Mouse (Mus musculus): ENCODE data around the gene Phactr4. TPM values are rescaled to one million over a fixed set of nuclear protein-coding genes. Genes with fewer than 3 reads are reported as not detected.

Gene Phactr4
- polyA plus RNA-seq, 1 experiment from 2014 or later = 11.1 TPM

GRCm38 (mm10) chr4:132369953-132370750 lies 52.1 kb downstream of the Phactr4 start:
- 76% methylated on average over 8 of the region's 8 CpGs for WGBS

GRCm38 (mm10) chr4:132367480-132368201 lies 54.6 kb downstream of the Phactr4 start:
- H3K4me2 ChIP-seq (ENCODE audit: low read length) = no peak overlapping the region
- WGBS = 92% methylated on average over 18 of the region's 18 CpGs
- no peak overlapping the region for H3K27ac ChIP-seq (replicated peaks; ENCODE audit: low read depth, low read length)
- H3K36me3 ChIP-seq (ENCODE audit: control insufficient read depth, insufficient read depth, low read length) = peaks cover 76% of the 10 kb centered on the region
- ATAC-seq (ENCODE audit: low FRiP score, low TSS enrichment) (no peak), DNase-seq (no peak)
- H3K9me3 ChIP-seq (ENCODE audit: control insufficient read depth, low read length) = no peaks in the 10 kb centered on the region
- H3K9ac ChIP-seq (replicated peaks; ENCODE audit: low read length) = no peak overlapping the region
- no peaks in the 10 kb centered on the region for H3K4me1 ChIP-seq (ENCODE audit: control insufficient read depth, insufficient read depth, low read length)
- no peak overlapping the region for H3K4me3 ChIP-seq (replicated peaks; ENCODE audit: low read depth, low read length)
- no peaks in the 10 kb centered on the region for H3K27me3 ChIP-seq (ENCODE audit: control insufficient read depth, insufficient read depth, low read length)

More at GRCm38 (mm10) chr4:132369953-132370750, 52.1 kb downstream of the Phactr4 start:
- Histone ChIP-seq H3K27ac (replicated peaks; ENCODE audit: low read depth, low read length) (no peak overlapping the region), H3K4me3 (replicated peaks; ENCODE audit: low read depth, low read length) (no peak overlapping the region), H3K4me2 (ENCODE audit: low read length) (no peak overlapping the region), H3K9ac (replicated peaks; ENCODE audit: low read length) (no peak overlapping the region), H3K27me3 (ENCODE audit: control insufficient read depth, insufficient read depth, low read length) (no peaks in the 10 kb centered on the region), H3K4me1 (ENCODE audit: control insufficient read depth, insufficient read depth, low read length) (no peaks in the 10 kb centered on the region), H3K36me3 (ENCODE audit: control insufficient read depth, insufficient read depth, low read length) (peaks cover 68% of the 10 kb centered on the region), H3K9me3 (ENCODE audit: control insufficient read depth, low read length) (no peaks in the 10 kb centered on the region)
- DNase-seq (no peak), ATAC-seq (ENCODE audit: low FRiP score, low TSS enrichment) (no peak)

- DNase-seq (no peak), ATAC-seq (ENCODE audit: low FRiP score, low TSS enrichment) (no peak)
- H3K4me1 ChIP-seq (ENCODE audit: control insufficient read depth, insufficient read depth, low read length) = no peaks in the 10 kb centered on the region
- H3K27ac ChIP-seq (replicated peaks; ENCODE audit: low read depth, low read length) = no peak overlapping the region
- H3K27me3 ChIP-seq (ENCODE audit: control insufficient read depth, insufficient read depth, low read length) = no peaks in the 10 kb centered on the region
- H3K9me3 ChIP-seq (ENCODE audit: control insufficient read depth, low read length) = no peaks in the 10 kb centered on the region
- no peak overlapping the region for H3K4me3 ChIP-seq (replicated peaks; ENCODE audit: low read depth, low read length)
- H3K4me2 ChIP-seq (ENCODE audit: low read length) = no peak overlapping the region
- peaks cover 73% of the 10 kb centered on the region for H3K36me3 ChIP-seq (ENCODE audit: control insufficient read depth, insufficient read depth, low read length)
- WGBS = 86% methylated on average over 13 of the region's 13 CpGs
- H3K9ac ChIP-seq (replicated peaks; ENCODE audit: low read length) = no peak overlapping the region
Observed at GRCm38 (mm10) chr4:132365450-132366060, 56.7 kb downstream of the Phactr4 start.

- H3K36me3 ChIP-seq (ENCODE audit: control insufficient read depth, insufficient read depth, low read length) = peaks cover 75% of the 10 kb centered on the region
Observed at GRCm38 (mm10) chr4:132363487-132363886, 58.8 kb downstream of the Phactr4 start.

GRCm38 (mm10) chr4:132359510-132359909 lies 62.8 kb downstream of the Phactr4 start:
- ATAC-seq (ENCODE audit: low FRiP score, low TSS enrichment) = no peak
- peaks cover 60% of the 10 kb centered on the region for H3K36me3 ChIP-seq (ENCODE audit: control insufficient read depth, insufficient read depth, low read length)
- no peaks in the 10 kb centered on the region for H3K27me3 ChIP-seq (ENCODE audit: control insufficient read depth, insufficient read depth, low read length)
- H3K4me2 ChIP-seq (ENCODE audit: low read length) = no peak overlapping the region
- no peak for DNase-seq
- H3K4me1 ChIP-seq (ENCODE audit: control insufficient read depth, insufficient read depth, low read length) = no peaks in the 10 kb centered on the region
- no peaks in the 10 kb centered on the region for H3K9me3 ChIP-seq (ENCODE audit: control insufficient read depth, low read length)
- 95% methylated on average over 4 of the region's 4 CpGs for WGBS
- H3K9ac ChIP-seq (replicated peaks; ENCODE audit: low read length) = no peak overlapping the region
- no peak overlapping the region for H3K4me3 ChIP-seq (replicated peaks; ENCODE audit: low read depth, low read length)
- H3K27ac ChIP-seq (replicated peaks; ENCODE audit: low read depth, low read length) = no peak overlapping the region

More at GRCm38 (mm10) chr4:132363487-132363886, 58.8 kb downstream of the Phactr4 start:
- ATAC-seq (ENCODE audit: low FRiP score, low TSS enrichment) = no peak
- H3K4me1 ChIP-seq (ENCODE audit: control insufficient read depth, insufficient read depth, low read length) = no peaks in the 10 kb centered on the region
- H3K27ac ChIP-seq (replicated peaks; ENCODE audit: low read depth, low read length) = no peak overlapping the region
- 98% methylated on average over 11 of the region's 11 CpGs for WGBS
- no peak for DNase-seq
- no peak overlapping the region for H3K4me2 ChIP-seq (ENCODE audit: low read length)
- no peak overlapping the region for H3K4me3 ChIP-seq (replicated peaks; ENCODE audit: low read depth, low read length)
- H3K9me3 ChIP-seq (ENCODE audit: control insufficient read depth, low read length) = no peaks in the 10 kb centered on the region
- H3K9ac ChIP-seq (replicated peaks; ENCODE audit: low read length) = no peak overlapping the region
- no peaks in the 10 kb centered on the region for H3K27me3 ChIP-seq (ENCODE audit: control insufficient read depth, insufficient read depth, low read length)

GRCm38 (mm10) chr4:132356170-132356569 lies 66.1 kb downstream of the Phactr4 start:
- H3K4me1 ChIP-seq (ENCODE audit: control insufficient read depth, insufficient read depth, low read length) = peaks cover 10% of the 10 kb centered on the region; the same call in 1 of the 2 replicates
- no peak overlapping the region for H3K9ac ChIP-seq (replicated peaks; ENCODE audit: low read length)
- H3K4me3 ChIP-seq (replicated peaks; ENCODE audit: low read depth, low read length) = no peak overlapping the region
- H3K9me3 ChIP-seq (ENCODE audit: control insufficient read depth, low read length) = no peaks in the 10 kb centered on the region
- DNase-seq (no peak), ATAC-seq (ENCODE audit: low FRiP score, low TSS enrichment) (no peak)
- no peak overlapping the region for H3K4me2 ChIP-seq (ENCODE audit: low read length)
- 38% methylated on average over 12 of the region's 12 CpGs for WGBS
- H3K27ac ChIP-seq (replicated peaks; ENCODE audit: low read depth, low read length) = no peak overlapping the region
- H3K36me3 ChIP-seq (ENCODE audit: control insufficient read depth, insufficient read depth, low read length) = peaks cover 42% of the 10 kb centered on the region
- H3K27me3 ChIP-seq (ENCODE audit: control insufficient read depth, insufficient read depth, low read length) = no peaks in the 10 kb centered on the region

- no peak for ATAC-seq (ENCODE audit: low FRiP score, low TSS enrichment)
- Histone ChIP-seq H3K36me3 (ENCODE audit: control insufficient read depth, insufficient read depth, low read length) (peaks cover 39% of the 10 kb centered on the region), H3K4me2 (ENCODE audit: low read length) (no peak overlapping the region), H3K9ac (replicated peaks; ENCODE audit: low read length) (no peak overlapping the region), H3K27me3 (ENCODE audit: control insufficient read depth, insufficient read depth, low read length) (no peaks in the 10 kb centered on the region), H3K27ac (replicated peaks; ENCODE audit: low read depth, low read length) (no peak overlapping the region), H3K4me1 (ENCODE audit: control insufficient read depth, insufficient read depth, low read length) (peaks cover 10% of the 10 kb centered on the region; the same call in 1 of the 2 replicates), H3K9me3 (ENCODE audit: control insufficient read depth, low read length) (no peaks in the 10 kb centered on the region), H3K4me3 (replicated peaks; ENCODE audit: low read depth, low read length) (no peak overlapping the region)
- DNase-seq = no peak
- 91% methylated on average over 3 of the region's 3 CpGs for WGBS
Observed at GRCm38 (mm10) chr4:132355403-132355802, 66.9 kb downstream of the Phactr4 start.

- ATAC-seq (ENCODE audit: low FRiP score, low TSS enrichment) (no peak), DNase-seq (no peak)
- Histone ChIP-seq H3K27ac (replicated peaks; ENCODE audit: low read depth, low read length) (no peak overlapping the region), H3K27me3 (ENCODE audit: control insufficient read depth, insufficient read depth, low read length) (no peaks in the 10 kb centered on the region), H3K4me2 (ENCODE audit: low read length) (no peak overlapping the region), H3K9ac (replicated peaks; ENCODE audit: low read length) (no peak overlapping the region), H3K4me1 (ENCODE audit: control insufficient read depth, insufficient read depth, low read length) (peaks cover 10% of the 10 kb centered on the region; the same call in 1 of the 2 replicates), H3K36me3 (ENCODE audit: control insufficient read depth, insufficient read depth, low read length) (peaks cover 30% of the 10 kb centered on the region), H3K9me3 (ENCODE audit: control insufficient read depth, low read length) (no peaks in the 10 kb centered on the region), H3K4me3 (replicated peaks; ENCODE audit: low read depth, low read length) (no peak overlapping the region)
- 90% methylated on average over 4 of the region's 4 CpGs for WGBS
Observed at GRCm38 (mm10) chr4:132354571-132354970, 67.7 kb downstream of the Phactr4 start.

Data from midbrain, embryonic 14.5 days (tissue).